Mouse (Mus musculus) stomach, postnatal 0 days (tissue): ENCODE measurements around the gene Usp4.

Source experiments
- CTCF ChIP-seq: IDR thresholded peaks from 2 replicates; pipeline ENCODE4 v1.5.1; 2016; ENCODE audit warnings: antibody characterized with exemption, low read depth, mild to moderate bottlenecking, moderate library complexity
- EP300 ChIP-seq: optimal IDR thresholded peaks from 2 replicates; pipeline ENCODE3; 2016; ENCODE audit warnings: antibody characterized with exemption

DNA sequence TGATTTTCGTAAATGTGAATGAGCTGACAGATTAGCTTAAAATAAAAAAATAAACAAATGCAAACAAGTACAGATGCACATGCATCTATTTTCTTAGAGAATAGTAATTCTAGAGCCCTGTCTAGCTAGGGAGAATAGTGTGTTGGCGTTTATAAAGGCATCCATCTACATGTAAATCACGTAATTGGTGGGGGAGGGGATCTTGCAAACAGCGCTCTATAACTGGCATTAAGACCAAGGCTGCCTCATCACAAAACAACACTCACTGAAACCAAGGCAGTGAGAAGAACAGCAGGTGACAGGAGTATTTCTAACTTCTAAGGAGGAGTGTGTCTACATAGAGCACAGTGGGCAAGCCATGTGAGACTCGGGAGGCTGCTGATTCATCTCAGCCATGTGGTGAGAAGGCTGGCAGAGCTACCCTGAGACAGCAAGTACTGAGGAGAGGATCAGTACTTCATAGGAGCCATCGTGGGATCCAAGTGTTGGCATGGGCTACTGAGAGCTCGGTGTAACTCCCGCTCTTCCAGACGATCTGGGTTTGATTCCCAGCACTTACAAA lies 63.8 kb downstream of the Usp4 start:
- no peak for TF ChIP-seq CTCF
- no peak for TF ChIP-seq EP300
